Mouse (Mus musculus) heart, adult 11 months (tissue): ENCODE measurements around the gene Nwd2.

Experiments
- DNase-seq: peaks from one replicate; pipeline ENCODE4 v3.0.0; 2022

Gene Nwd2

DNA sequence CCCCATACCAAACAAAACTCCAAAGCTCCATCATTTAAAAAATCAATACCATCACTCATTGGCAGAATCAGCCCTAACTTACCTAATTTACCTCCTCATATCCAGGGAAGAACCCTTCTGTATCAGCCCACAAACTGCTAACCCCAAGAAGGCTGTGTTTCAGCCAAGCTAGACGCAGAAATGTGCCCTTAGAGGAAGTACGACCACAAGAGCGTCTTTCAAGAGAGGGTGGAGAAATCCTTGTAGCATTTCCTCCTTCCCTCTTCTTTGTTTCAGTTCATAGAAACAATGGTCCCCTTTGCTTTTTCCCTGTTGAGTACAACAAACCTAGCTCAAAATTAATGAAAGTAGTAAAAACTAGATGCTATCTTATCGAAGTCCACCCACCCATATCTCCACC lies 182.2 kb downstream of the Nwd2 start:
- no peak for DNase-seq

DNA sequence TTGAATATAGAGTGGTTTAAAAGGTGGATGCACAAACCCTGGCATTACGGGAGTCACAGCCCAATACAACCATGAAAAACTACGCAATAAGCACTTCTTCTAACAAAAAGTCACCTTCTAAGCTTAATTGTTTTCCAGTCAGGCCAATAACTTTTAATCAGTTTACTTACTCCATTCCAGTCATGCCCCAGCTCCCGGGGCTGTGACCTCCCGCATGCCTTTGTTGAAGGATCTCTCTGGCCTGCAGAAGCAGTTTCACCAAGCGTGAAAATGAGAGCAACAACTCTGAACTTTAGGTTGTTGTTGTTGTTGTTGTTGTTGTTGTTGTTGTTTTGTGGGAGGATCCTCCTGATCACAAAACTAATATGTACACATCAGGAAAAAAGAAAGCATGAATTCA lies 185.1 kb downstream of the Nwd2 start:
- no peak for DNase-seq

DNA sequence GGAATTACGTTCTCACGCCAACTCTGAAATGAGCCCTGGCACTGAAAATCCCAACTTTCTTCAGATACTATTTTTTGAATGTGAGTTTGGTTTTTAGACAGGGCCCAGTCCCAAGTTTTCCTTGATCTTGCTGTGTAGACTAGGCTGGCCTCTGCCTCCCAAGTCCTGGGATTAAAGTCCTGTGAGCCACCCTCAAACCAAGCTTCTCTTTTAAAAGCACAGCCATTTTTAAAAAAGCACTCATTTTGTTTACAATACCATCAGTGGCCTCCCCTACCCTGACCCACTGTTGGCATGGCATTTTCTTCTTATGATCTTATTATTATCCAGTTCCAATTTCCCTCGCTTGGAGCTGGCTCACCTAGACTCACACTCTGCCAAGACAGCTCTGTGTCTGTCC lies 185.5 kb downstream of the Nwd2 start:
- no peak for DNase-seq

DNA sequence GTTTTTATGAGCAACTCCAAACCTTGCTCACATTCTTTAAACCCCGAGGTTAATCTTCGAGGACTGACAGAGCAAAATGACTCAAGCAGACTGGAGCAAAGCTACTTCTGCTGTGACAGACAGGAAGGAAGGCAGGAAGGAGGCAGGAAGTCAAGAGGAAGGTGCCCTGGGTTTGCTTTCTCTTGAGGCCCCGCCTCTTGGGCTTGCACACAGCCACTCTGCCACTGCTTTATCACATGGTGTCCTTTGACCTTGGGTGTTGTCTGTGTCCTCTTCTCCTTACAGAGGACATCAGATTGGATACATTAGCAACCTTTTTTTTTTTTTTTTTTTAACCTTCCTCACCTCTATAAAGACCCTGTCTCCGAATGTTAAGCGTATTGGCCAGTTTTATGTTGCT lies 188.2 kb downstream of the Nwd2 start:
- DNase-seq = peak; percentile 90

DNA sequence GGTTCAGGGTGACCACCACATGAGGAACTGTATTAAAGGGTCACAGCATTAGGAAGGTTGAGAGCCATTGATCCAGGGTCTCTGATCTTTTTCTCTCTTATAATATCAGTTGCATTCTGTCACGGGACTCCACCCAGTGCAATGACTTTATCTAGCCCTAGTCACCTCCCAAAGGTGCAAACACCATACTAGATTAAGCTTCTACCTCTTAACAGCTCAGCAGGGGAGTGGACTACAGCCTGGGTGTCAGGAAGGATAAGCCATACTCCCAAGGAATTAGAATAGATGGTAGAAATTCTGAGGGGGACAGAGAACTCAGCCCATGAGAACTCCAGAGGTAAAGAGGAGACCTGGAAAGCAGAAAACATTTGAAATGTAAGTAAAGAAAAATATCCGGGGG lies 188.9 kb downstream of the Nwd2 start:
- no peak for DNase-seq

DNA sequence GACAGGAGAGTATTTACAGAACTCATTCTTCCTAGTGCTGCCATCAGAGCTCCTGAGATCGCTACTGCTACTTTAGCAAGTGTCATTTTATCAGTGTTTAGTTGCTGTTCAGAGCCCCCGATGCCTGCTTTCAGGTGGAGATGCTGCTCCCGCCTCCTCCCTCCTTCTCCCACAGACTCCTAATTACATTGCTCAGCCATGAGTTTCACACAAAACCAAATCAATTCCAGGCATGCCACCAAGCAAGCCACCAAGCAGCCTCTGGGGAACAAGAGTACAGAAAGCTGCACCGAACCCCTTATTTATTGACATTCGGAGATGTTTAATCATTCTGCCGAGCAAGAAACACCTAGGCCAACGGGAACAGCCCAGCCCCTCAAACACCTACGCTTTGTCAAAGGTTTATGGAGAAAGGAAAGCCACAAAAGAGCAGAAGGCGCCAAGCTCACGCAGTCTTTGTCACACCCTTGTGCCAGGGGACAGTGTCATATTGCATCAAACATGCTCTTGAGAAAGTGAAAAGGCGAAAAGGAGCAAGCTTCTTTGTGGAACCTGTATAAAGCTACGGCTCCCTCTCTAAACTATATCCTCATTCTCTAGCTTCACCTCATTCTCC lies 191.0 kb downstream of the Nwd2 start:
- no peak for DNase-seq

DNA sequence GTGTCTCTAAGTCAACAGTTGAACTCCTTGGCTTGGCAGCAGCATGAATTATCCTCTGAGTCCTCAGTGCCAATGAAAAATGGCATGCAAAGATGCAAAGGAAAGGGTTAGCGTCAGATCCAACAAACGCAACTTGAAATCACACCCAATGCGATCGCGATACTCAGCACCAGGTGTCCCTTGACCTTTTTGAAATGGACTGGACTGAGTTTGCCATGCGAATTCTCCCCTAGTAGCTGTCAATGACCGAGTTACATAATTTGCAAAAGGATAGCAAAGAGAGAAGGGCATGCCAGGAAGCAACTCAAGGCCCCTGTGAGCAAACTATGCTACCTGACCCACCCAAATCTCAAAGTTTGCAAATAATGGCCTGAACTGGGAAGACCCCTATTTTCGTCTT lies 198.2 kb downstream of the Nwd2 start:
- no peak for DNase-seq

DNA sequence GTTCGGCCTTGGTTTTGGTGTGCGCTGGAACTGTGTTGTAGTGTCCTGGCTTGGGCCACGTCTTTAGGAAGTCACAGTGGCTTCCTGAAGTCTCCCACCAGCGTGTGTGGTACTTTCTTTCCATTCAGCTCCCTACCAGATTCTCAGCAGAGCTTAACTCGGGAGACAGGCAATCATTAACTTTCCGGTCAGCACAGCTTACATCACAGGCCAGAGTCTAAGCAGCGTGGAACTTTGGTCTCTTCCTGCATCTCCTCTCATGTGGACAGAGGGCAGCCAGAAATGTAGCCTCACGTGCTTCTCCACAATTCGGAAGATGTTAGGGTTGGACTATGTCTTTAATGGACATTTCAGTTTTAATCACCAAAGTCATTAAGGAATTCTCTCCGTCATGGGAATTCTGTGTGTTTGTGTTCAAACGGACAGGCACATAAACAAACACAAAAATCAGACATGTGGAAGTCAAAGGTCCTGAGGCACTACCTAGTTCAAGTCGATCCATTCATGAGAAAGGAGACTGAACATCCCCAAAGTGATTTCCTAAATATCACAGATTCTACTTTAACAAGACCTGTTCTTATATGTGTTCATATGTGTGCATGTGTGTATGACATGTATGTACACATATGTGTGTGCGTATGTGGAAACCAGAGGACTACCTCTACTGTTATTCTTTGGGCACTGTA lies 198.8 kb downstream of the Nwd2 start:
- no peak for DNase-seq

DNA sequence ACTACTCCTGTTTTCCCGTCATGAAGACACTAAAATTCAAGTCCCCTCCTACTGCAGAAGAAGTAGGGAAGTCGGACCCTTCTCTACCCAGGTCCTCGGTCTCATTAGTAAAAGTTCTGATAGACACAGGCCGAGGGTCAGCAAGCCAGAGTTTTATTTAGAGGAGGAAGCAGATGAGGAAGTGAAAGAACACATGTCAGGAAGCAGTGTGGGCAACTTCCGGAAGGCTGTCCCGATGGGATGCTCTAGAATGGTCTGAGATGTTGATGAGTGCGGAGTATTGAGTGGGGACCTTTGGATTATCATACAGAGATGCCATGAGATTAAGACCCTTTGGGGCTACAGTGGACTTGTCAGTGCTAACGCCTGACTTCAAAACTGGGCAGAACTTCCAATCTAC lies 210.0 kb downstream of the Nwd2 start:
- peak; percentile 92 for DNase-seq
